Comparison of ENCODE assay signal across 9 mouse cellular contexts in the genomic region with DNA sequence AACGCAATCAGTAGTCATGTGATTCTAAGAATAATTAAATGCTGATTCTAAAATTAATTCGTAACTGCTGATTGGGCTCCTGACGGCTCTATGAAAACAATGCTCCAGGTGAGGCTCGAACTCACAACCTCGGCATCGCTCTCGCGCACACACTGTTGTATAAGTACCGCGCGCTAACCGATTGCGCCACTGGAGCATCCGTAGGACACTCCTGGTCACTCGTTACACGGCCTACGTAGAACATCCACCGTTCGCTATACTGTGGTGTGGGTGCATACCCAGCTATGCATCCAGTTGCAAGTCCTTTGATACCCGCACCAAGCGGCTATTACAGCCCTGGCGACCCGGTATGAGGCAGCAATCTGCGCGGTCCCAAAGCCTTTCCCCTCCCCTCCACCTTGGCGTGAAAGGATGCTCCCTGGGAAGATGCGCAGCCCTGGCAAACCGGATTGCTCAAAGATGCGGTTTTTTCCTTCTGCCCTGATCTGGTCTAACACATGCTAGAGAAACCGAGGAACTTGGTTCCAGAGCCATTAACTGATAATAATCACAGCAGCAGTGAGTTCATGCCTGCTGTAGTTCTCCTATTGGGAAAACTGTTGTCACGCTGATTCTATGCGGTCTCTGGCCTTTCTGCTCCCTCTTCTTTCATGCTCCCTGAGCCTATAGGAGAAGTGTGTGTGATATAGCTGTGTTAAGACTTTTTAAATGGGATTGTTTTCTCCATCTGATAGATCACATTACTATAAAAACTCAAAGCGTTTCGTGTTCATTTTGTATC. TPM values are rescaled to one million over a fixed set of nuclear protein-coding genes. Genes with fewer than 3 reads are reported as not detected.
A peak's percentile ranks its signal among the peaks of the same experiment; 100 is the strongest.
DNase-seq lines count a peak whose midpoint lies in the region; ATAC-seq and TF ChIP-seq lines count a peak whose summit lies in the region.
"Had no signal": no experiment of that assay in that cellular context is flagged by ENCODE, and none has a peak within 500 bp of the region (broad histone marks: within the 10 kb centered on the region; RNA-seq: fewer than 3 reads in every experiment).

No protein-coding gene starts in this region.

- TF ChIP-seq CTCF in liver, embryonic 14.5 days (IDR thresholded peaks at IDR 0.05; ENCODE audit: low read depth), result no peak

- WGBS in embryonic facial prominence, embryonic 11.5 days, result 3% methylated on average over 34 of the region's 34 CpGs
- 4% methylated on average over 34 of the region's 34 CpGs for WGBS in intestine, embryonic 15.5 days
- 2% methylated on average over 34 of the region's 34 CpGs for WGBS in liver, embryonic 14.5 days (ENCODE audit: insufficient replicate concordance)

- no peaks in the 10 kb centered on the region for H3K9me3 ChIP-seq in embryonic facial prominence, embryonic 11.5 days (replicated peaks; ENCODE audit: control insufficient read depth, low read length)
- H3K9me3 ChIP-seq in intestine, embryonic 15.5 days, result no peaks in the 10 kb centered on the region
- H3K9me3 ChIP-seq in liver, embryonic 14.5 days (ENCODE audit: control insufficient read depth, low read length), result no peaks in the 10 kb centered on the region

- peak overlapping the region; percentile 34; the same call in 1 of the 2 replicates for H3K9ac ChIP-seq in embryonic facial prominence, embryonic 11.5 days (replicated peaks; ENCODE audit: low read length)
- no peak overlapping the region for H3K9ac ChIP-seq in intestine, embryonic 15.5 days
- no peak overlapping the region for H3K9ac ChIP-seq in liver, embryonic 14.5 days (replicated peaks)

- no peak overlapping the region for H3K27ac ChIP-seq in embryonic facial prominence, embryonic 11.5 days (replicated peaks; ENCODE audit: low read depth, low read length)
- H3K27ac ChIP-seq in intestine, embryonic 15.5 days, result no peak overlapping the region
- H3K27ac ChIP-seq in liver, embryonic 14.5 days, result no peak overlapping the region

- H3K4me1 ChIP-seq in embryonic facial prominence, embryonic 11.5 days (ENCODE audit: control insufficient read depth, insufficient read depth, low read length), result no peaks in the 10 kb centered on the region; the same call in 1 of the 2 replicates
- H3K4me1 ChIP-seq in intestine, embryonic 15.5 days (replicated peaks), result 0 out of 2 replicates have a peak, but pooled peaks cover 6% of the 10 kb centered on the region
- H3K4me1 ChIP-seq in liver, embryonic 14.5 days (replicated peaks; ENCODE audit: control insufficient read depth in 2 of 2, insufficient read depth in 2 of 2, low read length in 1 of 2), result peaks cover 0 to 2% of the 10 kb centered on the region in 2 experiments; a peak in 2 of 4 replicates

- peak; percentile 81 for ATAC-seq in embryonic facial prominence, embryonic 11.5 days (replicated peaks; ENCODE audit: insufficient number of reproducible peaks, low FRiP score, low TSS enrichment, low read depth)
- ATAC-seq in intestine, embryonic 15.5 days, result peak; percentile 79
- ATAC-seq in liver, embryonic 14.5 days (ENCODE audit: insufficient read depth), result peak; percentile 78

- no peaks in the 10 kb centered on the region for H3K27me3 ChIP-seq in embryonic facial prominence, embryonic 11.5 days (ENCODE audit: control insufficient read depth, insufficient read depth, low read length)
- 0 out of 2 replicates have a peak, but pooled peaks cover 5% of the 10 kb centered on the region for H3K27me3 ChIP-seq in intestine, embryonic 15.5 days (replicated peaks)
- no peaks in the 10 kb centered on the region for H3K27me3 ChIP-seq in liver, embryonic 14.5 days (ENCODE audit: control insufficient read depth, insufficient read depth, low read length)

- peak overlapping the region; percentile 41 for H3K4me2 ChIP-seq in embryonic facial prominence, embryonic 11.5 days (ENCODE audit: low read depth, low read length)
- H3K4me2 ChIP-seq in intestine, embryonic 15.5 days (replicated peaks), result peak overlapping the region; percentile 56
- H3K4me2 ChIP-seq in liver, embryonic 14.5 days (ENCODE audit: low read depth), result peak overlapping the region; percentile 45

- H3K4me3 ChIP-seq in embryonic facial prominence, embryonic 11.5 days (ENCODE audit: low read depth, low read length), result peak overlapping the region; percentile 28
- peak overlapping the region; percentile 27 for H3K4me3 ChIP-seq in intestine, embryonic 15.5 days (replicated peaks)
- peak overlapping the region; percentile 17 to 32 for H3K4me3 ChIP-seq in liver, embryonic 14.5 days (ENCODE audit: insufficient read depth in 1 of 2, low read depth in 2 of 2, low read length in 2 of 2)

- peak; percentile 6 to 15 for DNase-seq in kidney, postnatal 4 days
- no peak for DNase-seq in kidney, adult 8-10 months
- peak; percentile 73 for DNase-seq in embryonic facial prominence, embryonic 11.5 days (ENCODE audit: low spot score)
- DNase-seq in liver, embryonic 14.5 days (ENCODE audit: low read depth in 3 of 3, low spot score in 3 of 3), result peak in 1 of 3 experiments; percentile 37
- DNase-seq in right cerebral cortex, postnatal 4 days, result peak; percentile 61
- no peak for DNase-seq in thymus, postnatal 0 days (ENCODE audit: low spot score)
- no peak for DNase-seq in gastrocnemius, adult 8-10 months (ENCODE audit: low spot score in 2 of 2)

- no peaks in the 10 kb centered on the region for H3K36me3 ChIP-seq in embryonic facial prominence, embryonic 11.5 days (replicated peaks; ENCODE audit: control insufficient read depth, insufficient read depth, low read depth, low read length)
- H3K36me3 ChIP-seq in intestine, embryonic 15.5 days, result no peaks in the 10 kb centered on the region
- H3K36me3 ChIP-seq in liver, embryonic 14.5 days (replicated peaks; ENCODE audit: control insufficient read depth, insufficient read depth, low read depth), result no peaks in the 10 kb centered on the region

- TF ChIP-seq EP300 in liver, embryonic 14.5 days (IDR thresholded peaks at IDR 0.05; ENCODE audit: low read depth), result no peak

RNA-seq across cellular contexts. Expression of a gene that starts 23.6 kb away (rescaled TPM):
- not detected in 2 replicates for polyA plus RNA-seq in embryonic facial prominence, embryonic 11.5 days (2014; fragmentation: Nextera tagmentation; extraction: Ambion mirVana)
- polyA plus RNA-seq in intestine, embryonic 15.5 days (2015; fragmentation: Nextera tagmentation; extraction: Ambion mirVana), result not detected in 2 replicates
- polyA plus RNA-seq in liver, embryonic 14.5 days (2012; rRNA removed), result not detected in 2 replicates
- polyA plus RNA-seq in liver, embryonic 14.5 days (2014; fragmentation: Nextera tagmentation; extraction: Ambion mirVana), result not detected in 2 replicates
- not detected in 2 replicates for polyA plus RNA-seq in thymus, postnatal 0 days (2015; fragmentation: Nextera tagmentation; extraction: Ambion mirVana)
- total RNA-seq in gastrocnemius, adult 8-10 months (2022), result not detected
- polyA plus RNA-seq: testis, adult 2 months had no signal

RNA-seq across cellular contexts. Expression of a gene that starts 34.8 kb away (rescaled TPM):
- polyA plus RNA-seq in embryonic facial prominence, embryonic 11.5 days (2014; fragmentation: Nextera tagmentation; extraction: Ambion mirVana), result not detected in 2 replicates
- not detected in 2 replicates for polyA plus RNA-seq in intestine, embryonic 15.5 days (2015; fragmentation: Nextera tagmentation; extraction: Ambion mirVana)
- polyA plus RNA-seq in liver, embryonic 14.5 days (2012; rRNA removed), result not detected in 2 replicates
- not detected in 2 replicates for polyA plus RNA-seq in liver, embryonic 14.5 days (2014; fragmentation: Nextera tagmentation; extraction: Ambion mirVana)
- polyA plus RNA-seq in thymus, postnatal 0 days (2015; fragmentation: Nextera tagmentation; extraction: Ambion mirVana), result not detected in 2 replicates
- not detected for total RNA-seq in gastrocnemius, adult 8-10 months (2022)
- polyA plus RNA-seq: testis, adult 2 months had no signal

RNA-seq across cellular contexts. Expression of a gene that starts 56.6 kb away (rescaled TPM):
- polyA plus RNA-seq in embryonic facial prominence, embryonic 11.5 days (2014; fragmentation: Nextera tagmentation; extraction: Ambion mirVana), result not detected in 2 replicates
- polyA plus RNA-seq in intestine, embryonic 15.5 days (2015; fragmentation: Nextera tagmentation; extraction: Ambion mirVana), result not detected in 2 replicates
- not detected in 2 replicates for polyA plus RNA-seq in liver, embryonic 14.5 days (2012; rRNA removed)
- not detected in 2 replicates for polyA plus RNA-seq in liver, embryonic 14.5 days (2014; fragmentation: Nextera tagmentation; extraction: Ambion mirVana)
- polyA plus RNA-seq in thymus, postnatal 0 days (2015; fragmentation: Nextera tagmentation; extraction: Ambion mirVana), result not detected in 2 replicates
- total RNA-seq in gastrocnemius, adult 8-10 months (2022), result not detected
- polyA plus RNA-seq: testis, adult 2 months had no signal

Comparison
In these comparisons a context has a peak if more than half of its experiments do, and no peak if none do; other contexts are left out.
1. DNase-seq: peak in kidney, postnatal 4 days (2 of 2), embryonic facial prominence, embryonic 11.5 days (single experiment) and right cerebral cortex, postnatal 4 days (single experiment); none in kidney, adult 8-10 months (0 of 2), thymus, postnatal 0 days (single experiment) and gastrocnemius, adult 8-10 months (0 of 2).
2. Peak in every context shown above with its lines, with median percentiles within 50 percentile points of each other: ATAC-seq, H3K4me2 ChIP-seq and H3K4me3 ChIP-seq.